Mouse (Mus musculus) MEL (cell line): ENCODE data around the gene Spata45. TPM values are rescaled to one million over a fixed set of nuclear protein-coding genes. Genes with fewer than 3 reads are reported as not detected.

Source experiments
- DNase-seq: peaks from one replicate; pipeline ENCODE4 v3.0.0; 2011; ENCODE audit warnings: low read depth, low spot score
- H3K27ac ChIP-seq: 2 replicates; pipeline ENCODE4 v1.5.1; 2012; ENCODE audit warnings: low read depth, mild to moderate bottlenecking, control low read depth, low read length, moderate library complexity; ENCODE audit not compliant: control insufficient read depth
- H3K27me3 ChIP-seq, 2 experiments: fragments of 150-350 bp in 1 of 2; sonication (generic) in 1 of 2; 2 replicates each; pipeline ENCODE4 v1.6.1; 2012; ENCODE audit warnings: low read length in 2 of 2, mild to moderate bottlenecking in 2 of 2, improper control_type of control experiment in 1 of 2, moderate library complexity in 1 of 2; ENCODE audit not compliant: insufficient read depth in 2 of 2, control insufficient read depth in 1 of 2
- H3K36me3 ChIP-seq, 2 experiments: 2 replicates each; pipeline ENCODE4 v1.6.1; 2012 to 2014; ENCODE audit warnings: low read length in 2 of 2, improper control_type of control experiment in 1 of 2, inconsistent platforms in 1 of 2, mild to moderate bottlenecking in 1 of 2; ENCODE audit not compliant: insufficient read depth in 2 of 2, control insufficient read depth in 1 of 2
- H3K4me1 ChIP-seq, 2 experiments: fragments of 150-350 bp in 1 of 2; sonication (generic) in 1 of 2; 2 replicates each; pipeline ENCODE4 v1.6.1; 2012; ENCODE audit warnings: low read length in 2 of 2, improper control_type of control experiment in 1 of 2, mild to moderate bottlenecking in 1 of 2; ENCODE audit not compliant: insufficient read depth in 2 of 2, control insufficient read depth in 1 of 2
- H3K4me3 ChIP-seq, 2 experiments: fragments of 150-350 bp in 1 of 2; sonication (generic) in 1 of 2; 2 replicates each; pipeline ENCODE4 v1.5.1; 2012; ENCODE audit warnings: low read depth in 2 of 2, low read length in 2 of 2, mild to moderate bottlenecking in 2 of 2, moderate library complexity in 2 of 2, control low read depth in 1 of 2, improper control_type of control experiment in 1 of 2; ENCODE audit not compliant: control insufficient read depth in 1 of 2, insufficient read depth in 1 of 2
- H3K79me2 ChIP-seq: 2 replicates; pipeline ENCODE4 v1.6.1; 2012; ENCODE audit warnings: mild to moderate bottlenecking, low read length, moderate library complexity; ENCODE audit not compliant: control insufficient read depth, poor library complexity, insufficient read depth
- H3K9ac ChIP-seq: 2 replicates; pipeline ENCODE4 v1.6.1; 2012; ENCODE audit warnings: low read depth, mild to moderate bottlenecking, control low read depth, low read length, moderate library complexity; ENCODE audit not compliant: control insufficient read depth, poor library complexity, severe bottlenecking
- H3K9me3 ChIP-seq: fragments of 150-350 bp; sonication (generic); replicated peaks from 2 replicates; pipeline ENCODE4 v1.6.1; 2012; ENCODE audit warnings: mild to moderate bottlenecking, low read length, improper control_type of control experiment, moderate library complexity; ENCODE audit not compliant: insufficient read depth
- BHLHE40 ChIP-seq: IDR thresholded peaks from 2 replicates; pipeline ENCODE4 v1.6.1; 2012; ENCODE audit warnings: low read depth, mild to moderate bottlenecking, inconsistent platforms, low read length, improper control_type of control experiment, borderline replicate concordance
- CHD1 ChIP-seq: IDR thresholded peaks from 2 replicates; pipeline ENCODE4 v1.6.1; 2012; ENCODE audit warnings: low read depth, mild to moderate bottlenecking, inconsistent platforms, low read length, improper control_type of control experiment
- CHD2 ChIP-seq: IDR thresholded peaks from 2 replicates; pipeline ENCODE4 v1.6.1; 2011; ENCODE audit warnings: low read length, improper control_type of control experiment
- CTCF ChIP-seq, 3 experiments: IDR thresholded peaks in 2 of 3; conservative IDR thresholded peaks in 1 of 3; 2 replicates each; pipeline ENCODE4 v1.5.1; 2011 to 2012; ENCODE audit warnings: low read length in 3 of 3, low read depth in 2 of 3, mild to moderate bottlenecking in 2 of 3, improper control_type of control experiment in 1 of 3, inconsistent platforms in 1 of 3, mixed read lengths in 1 of 3, moderate library complexity in 1 of 3; ENCODE audit not compliant: control insufficient read depth in 1 of 3, insufficient read depth in 1 of 3, poor library complexity in 1 of 3, severe bottlenecking in 1 of 3
- EP300 ChIP-seq, 2 experiments: IDR thresholded peaks; 2 replicates each; pipeline ENCODE4 v1.6.1; 2011; ENCODE audit warnings: improper control_type of control experiment in 2 of 2, low read length in 2 of 2, low read depth in 1 of 2, mild to moderate bottlenecking in 1 of 2
- ETS1 ChIP-seq: IDR thresholded peaks from 2 replicates; pipeline ENCODE4 v1.6.1; 2012; ENCODE audit warnings: low read depth, mild to moderate bottlenecking, inconsistent platforms, low read length, improper control_type of control experiment, moderate library complexity
- GABPA ChIP-seq: IDR thresholded peaks from 2 replicates; pipeline ENCODE4 v1.6.1; 2012; ENCODE audit warnings: low read depth, mild to moderate bottlenecking, inconsistent platforms, low read length, improper control_type of control experiment, moderate library complexity
- JUND ChIP-seq: IDR thresholded peaks from 2 replicates; pipeline ENCODE4 v1.6.1; 2011; ENCODE audit warnings: low read depth, mild to moderate bottlenecking, improper control_type of control experiment, low read length
- KAT2A ChIP-seq: conservative IDR thresholded peaks from 2 replicates; pipeline ENCODE4 v1.6.1; 2012; ENCODE audit warnings: low read depth, low read length, improper control_type of control experiment, inconsistent platforms
- MAX ChIP-seq: IDR thresholded peaks from 2 replicates; pipeline ENCODE4 v1.6.1; 2011; ENCODE audit warnings: low read length, improper control_type of control experiment
- MAZ ChIP-seq: IDR thresholded peaks from 2 replicates; pipeline ENCODE4 v1.6.1; 2012; ENCODE audit warnings: low read depth, mild to moderate bottlenecking, inconsistent platforms, low read length, improper control_type of control experiment
- MEF2A ChIP-seq: IDR thresholded peaks from 2 replicates; pipeline ENCODE4 v1.6.1; 2014; ENCODE audit warnings: low read depth, mild to moderate bottlenecking, inconsistent platforms, low read length, improper control_type of control experiment; ENCODE audit not compliant: poor library complexity, insufficient replicate concordance, severe bottlenecking; ENCODE audit errors: extremely low read depth
- MYB ChIP-seq: IDR thresholded peaks from 2 replicates; pipeline ENCODE4 v1.6.1; 2011; ENCODE audit warnings: mild to moderate bottlenecking, low read depth, low read length, improper control_type of control experiment
- MYC ChIP-seq: IDR thresholded peaks from 2 replicates; pipeline ENCODE4 v1.6.1; 2011; ENCODE audit warnings: low read depth, mild to moderate bottlenecking, low read length, improper control_type of control experiment, moderate library complexity
- POLR2AphosphoS2 ChIP-seq: IDR thresholded peaks from 2 replicates; pipeline ENCODE4 v1.6.1; 2011; ENCODE audit warnings: low read length, improper control_type of control experiment
- POLR2AphosphoS5 ChIP-seq: IDR thresholded peaks from 2 replicates; pipeline ENCODE4 v1.6.1; 2012; ENCODE audit warnings: low read depth, borderline replicate concordance, mild to moderate bottlenecking, inconsistent platforms, low read length, moderate library complexity, mixed read lengths
- RAD21 ChIP-seq: IDR thresholded peaks from 2 replicates; pipeline ENCODE4 v1.6.1; 2011; ENCODE audit warnings: mild to moderate bottlenecking, low read depth, low read length, improper control_type of control experiment
- RCOR1 ChIP-seq: IDR thresholded peaks from 2 replicates; pipeline ENCODE4 v1.6.1; 2012; ENCODE audit warnings: low read depth, mild to moderate bottlenecking, inconsistent platforms, low read length, improper control_type of control experiment
- SMC3 ChIP-seq: IDR thresholded peaks from 2 replicates; pipeline ENCODE4 v1.6.1; 2011; ENCODE audit warnings: low read depth, low read length, improper control_type of control experiment
- TAL1 ChIP-seq: IDR thresholded peaks from 2 replicates; pipeline ENCODE4 v1.6.1; 2012; ENCODE audit warnings: mild to moderate bottlenecking, inconsistent platforms, low read length, moderate library complexity, mixed read lengths
- TBP ChIP-seq: IDR thresholded peaks from 2 replicates; pipeline ENCODE4 v1.8.0; 2011; ENCODE audit warnings: low read depth, low read length, improper control_type of control experiment
- UBTF ChIP-seq: IDR thresholded peaks from 2 replicates; pipeline ENCODE4 v1.6.1; 2012; ENCODE audit warnings: low read depth, mild to moderate bottlenecking, inconsistent platforms, low read length, improper control_type of control experiment, moderate library complexity, borderline replicate concordance; ENCODE audit not compliant: insufficient read depth
- USF1 ChIP-seq: IDR thresholded peaks from 2 replicates; pipeline ENCODE4 v1.6.1; 2014; ENCODE audit warnings: low read depth, mild to moderate bottlenecking, inconsistent platforms, low read length, improper control_type of control experiment, moderate library complexity
- ZC3H11A ChIP-seq: IDR thresholded peaks from 2 replicates; pipeline ENCODE4 v1.6.1; 2012; ENCODE audit warnings: low read depth, mild to moderate bottlenecking, inconsistent platforms, low read length, improper control_type of control experiment
- ZKSCAN1 ChIP-seq: IDR thresholded peaks from 2 replicates; pipeline ENCODE4 v1.6.1; 2012; ENCODE audit warnings: low read depth, mild to moderate bottlenecking, inconsistent platforms, low read length, improper control_type of control experiment, moderate library complexity
- ZMIZ1 ChIP-seq: IDR thresholded peaks from 2 replicates; pipeline ENCODE4 v1.6.1; 2012; ENCODE audit warnings: low read depth, mild to moderate bottlenecking, inconsistent platforms, low read length, improper control_type of control experiment, moderate library complexity
- ZNF384 ChIP-seq: IDR thresholded peaks from 2 replicates; pipeline ENCODE4 v1.6.1; 2012; ENCODE audit warnings: low read depth, mild to moderate bottlenecking, inconsistent platforms, low read length, improper control_type of control experiment
- polyA plus RNA-seq, 2 experiments: library from polyadenylated mRNA; stranded (reverse) in 1 of 2; unstranded in 1 of 2; fragments of >175 nt in 1 of 2; fragments of >200 nt in 1 of 2; gene quantifications; 2 replicates each; pipeline versions ENCODE4 v1.2.1 to v1.2.4; 2012; ENCODE audit warnings: low replicate concordance in 2 of 2, low read depth in 1 of 2; ENCODE audit not compliant: insufficient read length in 2 of 2, insufficient read depth in 1 of 2, missing spikeins in 1 of 2
- total RNA-seq: library from RNA; depleted of rRNA; stranded (reverse); fragments of 300-350 nt; gene quantifications from 2 replicates; pipeline ENCODE4 v1.2.3, GENCODE M21; 2012

Spata45 gene
- total and polyA plus RNA-seq, 3 experiments = 0.75 TPM; not detected in 2

GRCm38 (mm10) chr1:191073486-191073885, 37.0 kb downstream of the Spata45 start (continued):
- no peak for TF ChIP-seq CTCF (IDR thresholded peaks at IDR 0.05 in 2 of 3, conservative IDR thresholded peaks at IDR 0.05 in 1 of 3; ENCODE audit: control insufficient read depth in 1 of 3, insufficient read depth in 1 of 3, low read depth in 2 of 3, low read length in 3 of 3, poor library complexity in 1 of 3, severe bottlenecking in 1 of 3)
- TF ChIP-seq MAX = no peak
- TF ChIP-seq EP300 (IDR thresholded peaks at IDR 0.05; ENCODE audit: low read depth in 1 of 2, low read length in 2 of 2) = peak; percentile 52 to 76; a peak in 3 of 4 replicates
- no peak for TF ChIP-seq USF1
- no peak for TF ChIP-seq MYB
- no peak for TF ChIP-seq RAD21
- TF ChIP-seq UBTF = no peak
- no peak for TF ChIP-seq MYC
- no peak for TF ChIP-seq CHD1
- TF ChIP-seq CHD2 = no peak
- no peak for TF ChIP-seq MAZ
- peak; percentile 82; the same call in 1 of the 2 replicates for TF ChIP-seq RCOR1

DNA sequence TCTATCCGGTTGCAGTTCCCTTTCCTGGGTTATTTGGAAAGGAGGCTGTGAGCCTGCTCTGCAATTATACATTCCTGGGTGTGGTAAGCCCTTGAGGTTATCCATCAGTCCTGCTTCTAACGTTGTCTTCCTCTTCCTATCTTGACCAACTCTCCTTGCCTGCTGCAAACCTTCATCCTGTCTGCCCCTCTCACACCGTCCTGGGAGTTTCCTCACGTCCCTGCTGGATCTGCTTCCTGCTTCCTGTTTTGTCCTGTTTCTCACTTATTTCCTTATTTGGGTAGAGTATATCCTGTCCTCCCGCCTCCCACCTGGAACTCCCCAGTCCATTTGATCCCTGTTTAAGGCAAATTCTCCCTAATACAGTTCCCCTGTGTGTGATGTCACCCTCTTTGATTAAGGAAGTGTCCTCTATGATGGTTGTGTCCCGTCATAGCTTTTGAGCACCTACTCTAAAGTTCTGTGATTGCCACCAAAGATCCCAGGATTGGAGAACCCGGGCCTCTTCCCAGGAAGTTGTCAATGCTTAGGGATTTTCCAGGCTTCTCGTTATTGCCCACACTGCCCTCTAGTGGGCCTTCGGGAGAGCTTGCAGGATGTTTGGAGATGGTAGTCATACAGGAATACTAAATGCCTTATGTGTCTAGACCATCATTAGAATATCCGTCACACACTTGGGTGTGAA, 38.9 kb downstream of the Spata45 start:
- no peak overlapping the region for H3K9ac ChIP-seq
- no peaks in the 10 kb centered on the region for H3K79me2 ChIP-seq
- no peaks in the 10 kb centered on the region for H3K27me3 ChIP-seq
- no peak overlapping the region for H3K4me3 ChIP-seq
- no peaks in the 10 kb centered on the region for H3K9me3 ChIP-seq
- DNase-seq = no peak
- TF ChIP-seq CHD2 (no peak), TBP (no peak), CTCF (IDR thresholded peaks at IDR 0.05 in 2 of 3, conservative IDR thresholded peaks at IDR 0.05 in 1 of 3; ENCODE audit: control insufficient read depth in 1 of 3, insufficient read depth in 1 of 3, low read depth in 2 of 3, low read length in 3 of 3, poor library complexity in 1 of 3, severe bottlenecking in 1 of 3) (peak; percentile 51 to 68 (median 59)), GABPA (no peak), ZKSCAN1 (no peak), SMC3 (peak; percentile 38), MYC (no peak), MEF2A (no peak)
- H3K4me1 ChIP-seq = peaks cover 4 to 5% of the 10 kb centered on the region in 2 experiments; a peak in 2 of 4 replicates
- H3K27ac ChIP-seq = no peak overlapping the region
- H3K36me3 ChIP-seq = peaks cover 4 to 40% of the 10 kb centered on the region in 2 experiments; a peak in 3 of 4 replicates

DNA sequence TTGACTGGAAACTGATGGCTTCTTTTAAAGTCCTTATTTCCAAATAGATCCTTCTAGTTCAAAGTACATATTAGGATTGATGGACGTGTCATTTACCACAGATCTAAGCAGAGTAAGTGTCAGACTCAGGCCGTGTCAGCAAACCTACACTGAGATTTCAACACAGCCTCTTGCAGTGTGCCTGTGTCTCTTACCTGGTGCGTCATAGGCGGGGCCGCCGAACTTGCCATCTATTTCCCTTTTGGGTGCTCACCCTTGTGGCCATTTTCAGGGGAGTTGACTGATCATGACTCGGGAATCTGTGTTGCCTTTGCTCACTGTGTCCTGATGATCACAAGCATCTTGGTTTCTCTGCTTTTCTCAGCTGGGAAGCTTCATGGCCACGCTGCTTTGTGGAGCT, 46.8 kb downstream of the Spata45 start:
- no peak for DNase-seq
- Histone ChIP-seq H3K9ac (no peak overlapping the region), H3K9me3 (no peaks in the 10 kb centered on the region), H3K4me3 (no peak overlapping the region), H3K36me3 (peaks cover 20 to 32% of the 10 kb centered on the region in 2 experiments), H3K4me1 (peaks cover 15 to 30% of the 10 kb centered on the region in 2 experiments), H3K79me2 (no peaks in the 10 kb centered on the region), H3K27me3 (no peaks in the 10 kb centered on the region), H3K27ac (no peak overlapping the region)
- TF ChIP-seq MAZ (no peak), KAT2A (no peak), UBTF (no peak), MEF2A (no peak), ZC3H11A (no peak), POLR2AphosphoS5 (no peak), TAL1 (no peak), JUND (no peak), BHLHE40 (no peak), MYC (no peak), EP300 (IDR thresholded peaks at IDR 0.05; ENCODE audit: low read depth in 1 of 2, low read length in 2 of 2) (no peak), RAD21 (no peak), ZNF384 (no peak), POLR2AphosphoS2 (no peak), ZKSCAN1 (no peak), ZMIZ1 (no peak), MAX (no peak), ETS1 (no peak)
